15 mouse cellular contexts compared by ENCODE assay signal in the genomic region with DNA sequence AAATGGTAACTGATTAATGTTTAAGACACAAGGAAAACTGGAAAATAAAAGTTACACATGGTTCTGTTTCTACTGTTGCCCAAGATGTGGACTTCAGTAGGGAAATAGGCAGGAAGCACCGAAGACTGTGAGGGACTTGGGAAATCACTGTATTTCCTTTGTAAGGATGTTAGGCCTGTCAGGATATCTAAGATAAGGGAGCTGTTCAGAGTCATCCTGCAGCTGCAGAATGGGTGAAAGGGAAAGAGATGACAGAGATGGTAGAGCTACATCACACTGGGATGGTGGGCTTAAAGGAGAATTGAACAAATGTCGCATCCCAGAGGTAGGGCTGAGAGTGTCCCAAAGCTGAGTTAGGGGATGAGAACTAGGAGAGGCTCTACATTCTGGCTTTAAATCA. TPM values are rescaled to one million over a fixed set of nuclear protein-coding genes. Genes with fewer than 3 reads are reported as not detected.
DNase-seq lines count a peak whose midpoint lies in the region; ATAC-seq and TF ChIP-seq lines count a peak whose summit lies in the region.
"Had no signal": no experiment of that assay in that cellular context is flagged by ENCODE, and none has a peak within 500 bp of the region (broad histone marks: within the 10 kb centered on the region; RNA-seq: fewer than 3 reads in every experiment).

No protein-coding gene starts in this region.

- no peaks in the 10 kb centered on the region for H3K9me3 ChIP-seq in limb, embryonic 11.5 days (ENCODE audit: control insufficient read depth, low read length)
- no peaks in the 10 kb centered on the region for H3K9me3 ChIP-seq in limb, embryonic 10.5 days (replicated peaks)
- H3K9me3 ChIP-seq: forebrain, embryonic 13.5 days; limb, embryonic 12.5 days; midbrain, embryonic 13.5 days; neural tube, embryonic 13.5 days had no signal

- H3K4me2 ChIP-seq in limb, embryonic 11.5 days (ENCODE audit: low read depth, severe bottlenecking) = no peak overlapping the region
- H3K4me2 ChIP-seq: forebrain, embryonic 13.5 days; limb, embryonic 12.5 days; midbrain, embryonic 13.5 days; neural tube, embryonic 13.5 days had no signal

- H3K9ac ChIP-seq in limb, embryonic 11.5 days (ENCODE audit: low read length) = no peak overlapping the region
- H3K9ac ChIP-seq: forebrain, embryonic 13.5 days; limb, embryonic 12.5 days; liver, embryonic 14.5 days; midbrain, embryonic 13.5 days; neural tube, embryonic 13.5 days had no signal

- TF ChIP-seq CTCF in bone marrow macrophage, adult 2 months (IDR thresholded peaks at IDR 0.05; ENCODE audit: low read depth, low read length) = no peak

- H3K4me1 ChIP-seq in limb, embryonic 11.5 days (ENCODE audit: control insufficient read depth, insufficient read depth, low read length) = no peaks in the 10 kb centered on the region
- no peaks in the 10 kb centered on the region for H3K4me1 ChIP-seq in limb, embryonic 10.5 days
- H3K4me1 ChIP-seq in bone marrow macrophage, adult 2 months (ENCODE audit: control insufficient read depth, insufficient read depth, low read length) = peaks cover 42% of the 10 kb centered on the region
- peaks cover 35% of the 10 kb centered on the region for H3K4me1 ChIP-seq in brown adipose tissue, adult 24 weeks (ENCODE audit: control insufficient read depth, insufficient read depth, insufficient read length, low read length)
- H3K4me1 ChIP-seq: forebrain, embryonic 13.5 days; midbrain, embryonic 13.5 days had no signal

- TF ChIP-seq POLR2A in bone marrow macrophage, adult 2 months (IDR thresholded peaks at IDR 0.05; ENCODE audit: borderline replicate concordance, low read depth, low read length) = no peak

- WGBS in limb, embryonic 11.5 days = 84% methylated on average over 2 of the region's 2 CpGs
- WGBS in limb, embryonic 10.5 days = 93% methylated on average over 2 of the region's 2 CpGs

- ATAC-seq in limb, embryonic 11.5 days (ENCODE audit: insufficient number of reproducible peaks, low FRiP score, low TSS enrichment, low read depth) = no peak
- ATAC-seq: forebrain, embryonic 13.5 days; midbrain, embryonic 13.5 days had no signal

- no peaks in the 10 kb centered on the region for H3K36me3 ChIP-seq in limb, embryonic 11.5 days (ENCODE audit: control insufficient read depth, insufficient read depth, low read length)
- H3K36me3 ChIP-seq in limb, embryonic 10.5 days = no peaks in the 10 kb centered on the region
- H3K36me3 ChIP-seq: limb, embryonic 12.5 days; midbrain, embryonic 13.5 days; neural tube, embryonic 13.5 days had no signal

- peak; percentile 20 for DNase-seq in kidney, adult 11 months
- DNase-seq in kidney, postnatal 4 days = no peak
- DNase-seq in limb, embryonic 11.5 days (ENCODE audit: low spot score) = peak; percentile 6
- DNase-seq in limb, embryonic 10.5 days (ENCODE audit: low spot score) = no peak
- no peak for DNase-seq in adrenal gland, postnatal 36 days
- DNase-seq: cerebellum, adult 9-11 months; gastrocnemius, postnatal 14 days had no signal

- H3K4me3 ChIP-seq in limb, embryonic 11.5 days (ENCODE audit: low read depth, low read length) = no peak overlapping the region
- H3K4me3 ChIP-seq in limb, embryonic 10.5 days = no peak overlapping the region
- H3K4me3 ChIP-seq in bone marrow macrophage, adult 2 months (ENCODE audit: insufficient read depth, low read length) = 0 out of 2 replicates have a peak overlapping the region, but pooled peaks have one; percentile 0
- no peak overlapping the region for H3K4me3 ChIP-seq in brown adipose tissue, adult 24 weeks (ENCODE audit: insufficient read depth, low read depth, low read length)
- H3K4me3 ChIP-seq: erythroblast, embryonic 14.5 days; forebrain, embryonic 13.5 days; limb, embryonic 12.5 days; midbrain, embryonic 13.5 days; neural tube, embryonic 13.5 days had no signal

- H3K27me3 ChIP-seq in limb, embryonic 11.5 days (ENCODE audit: control insufficient read depth, insufficient read depth, low read length) = no peaks in the 10 kb centered on the region
- H3K27me3 ChIP-seq in limb, embryonic 10.5 days (ENCODE audit: low read depth, poor library complexity, severe bottlenecking) = no peaks in the 10 kb centered on the region
- H3K27me3 ChIP-seq: forebrain, embryonic 13.5 days; limb, embryonic 12.5 days; midbrain, embryonic 13.5 days; neural tube, embryonic 13.5 days had no signal

- H3K27ac ChIP-seq in limb, embryonic 11.5 days (replicated peaks; ENCODE audit: low read depth, low read length) = no peak overlapping the region
- no peak overlapping the region for H3K27ac ChIP-seq in limb, embryonic 10.5 days
- H3K27ac ChIP-seq in bone marrow macrophage, adult 2 months (ENCODE audit: insufficient read depth, low read depth, low read length) = peak overlapping the region; percentile 28
- peak overlapping the region; percentile 85 for H3K27ac ChIP-seq in brown adipose tissue, adult 24 weeks (replicated peaks; ENCODE audit: low read depth, low read length)
- H3K27ac ChIP-seq: forebrain, embryonic 13.5 days; limb, embryonic 12.5 days; liver, embryonic 14.5 days; midbrain, embryonic 13.5 days; neural tube, embryonic 13.5 days had no signal

RNA-seq across cellular contexts. Expression of a gene that starts 9.8 kb away (rescaled TPM):
- 5.1 and 6.5 TPM in 2 replicates for polyA plus RNA-seq in limb, embryonic 11.5 days (2014; fragmentation: Nextera tagmentation; extraction: Ambion mirVana)
- polyA plus RNA-seq in limb, embryonic 10.5 days (2016; fragmentation: Nextera tagmentation; extraction: Ambion mirVana) = 3.8 and 3.9 TPM in 2 replicates
- 107 and 110 TPM in 2 replicates for polyA plus RNA-seq in bone marrow macrophage, adult 2 months (2012; ENCODE audit: insufficient read depth, insufficient read length, missing spikeins)
- polyA plus RNA-seq in brown adipose tissue, adult 24 weeks (2012; ENCODE audit: insufficient read depth, insufficient read length, missing spikeins) = 29.4 and 29.9 TPM in 2 replicates
- 10 to 100 TPM; 55.2 to 71.3 TPM for total RNA-seq in adrenal gland, postnatal 36 days (2021)

Comparison
In these comparisons a context has a peak if more than half of its experiments do, and no peak if none do; other contexts are left out.
1. DNase-seq: peak in kidney, adult 11 months (single experiment) and limb, embryonic 11.5 days (single experiment); none in kidney, postnatal 4 days (0 of 2), limb, embryonic 10.5 days (single experiment) and adrenal gland, postnatal 36 days (0 of 2).
2. H3K27ac ChIP-seq: peak in bone marrow macrophage, adult 2 months (single experiment) and brown adipose tissue, adult 24 weeks (single experiment); none in limb, embryonic 11.5 days (single experiment) and limb, embryonic 10.5 days (single experiment).